Mouse (Mus musculus) bone marrow, adult 2 months (tissue): Measurements from ENCODE around the gene Pcdh15.

Experiments
- CTCF ChIP-seq: fragments of 200-500 bp; IDR thresholded peaks from 2 replicates; pipeline ENCODE4 v1.5.1; 2011; ENCODE audit warnings: low read length, control low read depth; ENCODE audit not compliant: control insufficient read depth, insufficient read depth
- POLR2A ChIP-seq: fragments of 200-500 bp; IDR thresholded peaks from 2 replicates; pipeline ENCODE4 v1.6.1; 2011; ENCODE audit warnings: low read depth, mild to moderate bottlenecking, control low read depth, low read length, borderline replicate concordance; ENCODE audit not compliant: control insufficient read depth

GRCm38 (mm10) chr10:73862181-73862580 lies 763.0 kb downstream of the Pcdh15 start:
- TF ChIP-seq POLR2A: no peak
- TF ChIP-seq CTCF: no peak
